Mouse (Mus musculus): Measurements from ENCODE around the gene Ntng1. TPM values are rescaled to one million over a fixed set of nuclear protein-coding genes. Genes with fewer than 3 reads are reported as not detected.

Gene Ntng1
- 0.74 and 1.1 TPM in 2 replicates for polyA plus RNA-seq (2012; rRNA removed; ENCODE audit: low replicate concordance)

DNA sequence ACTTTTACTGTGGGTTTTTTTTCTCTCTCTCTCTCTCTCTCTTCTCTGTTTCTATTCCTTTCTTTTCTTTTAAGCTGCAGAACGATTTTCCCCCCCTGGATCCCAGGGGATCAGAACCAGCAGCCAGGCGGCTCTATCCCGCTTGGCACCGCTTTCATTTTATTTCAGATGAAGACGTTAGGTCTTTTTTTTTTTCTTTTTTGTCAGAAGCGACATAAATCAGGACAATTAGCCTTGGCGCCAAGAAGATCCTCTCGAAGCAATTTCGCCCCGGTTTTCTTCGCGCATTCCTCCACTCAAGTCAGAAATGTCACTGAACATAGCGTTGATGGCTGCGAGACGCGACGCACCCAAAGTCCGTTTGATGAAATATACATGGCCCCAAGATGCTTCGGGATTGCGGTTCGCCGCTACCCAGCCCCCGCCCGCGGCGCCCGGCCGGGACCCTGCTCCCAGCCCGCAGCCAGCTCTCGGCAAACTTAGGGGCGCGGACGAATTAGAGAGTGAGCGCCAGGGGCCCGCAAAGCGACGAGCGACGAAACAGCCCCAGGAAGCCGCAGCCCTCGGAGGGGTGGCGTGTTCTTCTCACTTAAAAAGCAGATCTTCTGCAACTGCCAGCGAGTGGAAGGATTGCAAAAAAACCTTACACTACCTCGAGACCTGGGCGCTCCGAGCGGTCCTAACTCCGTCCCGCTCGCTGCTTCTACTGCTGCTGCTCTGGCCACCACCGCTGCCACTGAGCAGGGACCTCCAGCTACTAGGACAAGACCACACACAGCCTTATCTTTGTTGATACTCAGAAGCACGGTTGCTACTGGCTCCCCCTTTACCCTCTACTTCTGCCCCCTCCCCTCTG lies at the start of gene Ntng1:
Ntng1 (minus strand) TSS at position 806 of the 856 bp plus-strand sequence.

Other genes with a start within 250 kb of the Ntng1 start
- gene Prmt6, start 107.0 kb upstream of the Ntng1 start, polyA plus RNA-seq (2012; rRNA removed; ENCODE audit: low replicate concordance): 6.0 and 12.6 TPM in 2 replicates

Measured in mammary gland, adult 2 months (tissue).